Mouse (Mus musculus) megakaryocyte, embryonic 14.5 days (primary cell): Measurements from ENCODE around the gene Mapkapk3. TPM values are rescaled to one million over a fixed set of nuclear protein-coding genes. Genes with fewer than 3 reads are reported as not detected.
A peak's percentile ranks its signal among the peaks of the same experiment; 100 is the strongest.

ENCODE experiments used
- H3K27me3 ChIP-seq: replicated peaks from 2 replicates; pipeline ENCODE3; 2012; ENCODE audit warnings: inconsistent platforms
- H3K36me3 ChIP-seq: replicated peaks from 2 replicates; pipeline ENCODE3; 2012; ENCODE audit warnings: low read length, inconsistent platforms, mixed read lengths
- H3K4me1 ChIP-seq: 2 replicates; pipeline ENCODE4 v1.6.1; 2012; ENCODE audit warnings: inconsistent platforms
- H3K4me3 ChIP-seq: replicated peaks from 2 replicates; pipeline ENCODE3; 2012; ENCODE audit warnings: moderate library complexity, mild to moderate bottlenecking, inconsistent platforms
- H3K9me3 ChIP-seq: 2 replicates; pipeline ENCODE4 v1.6.1; 2012; ENCODE audit warnings: inconsistent platforms
- FLI1 ChIP-seq: IDR thresholded peaks from 2 replicates; pipeline ENCODE4 v1.6.1; 2012; ENCODE audit warnings: low read length, inconsistent platforms, mixed read lengths
- GATA1 ChIP-seq: IDR thresholded peaks from 3 replicates; pipeline ENCODE4 v1.6.1; 2012; ENCODE audit warnings: mixed read lengths, low read length, inconsistent platforms, borderline replicate concordance
- polyA plus RNA-seq: library from polyadenylated mRNA; stranded (reverse); fragments of >175 nt; gene quantifications from 2 replicates; pipeline ENCODE4 v1.2.3, GENCODE M21; 2012; ENCODE audit warnings: low replicate concordance; ENCODE audit not compliant: insufficient read depth

Mapkapk3 gene
- 35.6 and 49.9 TPM in 2 replicates for polyA plus RNA-seq

- H3K36me3 ChIP-seq = peaks cover 34% of the 10 kb centered on the region
- peak within 1 kb of the TSS; percentile 96 for H3K4me3 ChIP-seq
- H3K4me1 ChIP-seq = peaks cover 68% of the 10 kb centered on the region
- peaks cover 7% of the 10 kb centered on the region for H3K27me3 ChIP-seq
- H3K9me3 ChIP-seq = no peaks in the 10 kb centered on the region
- no peak for TF ChIP-seq GATA1
- no peak for TF ChIP-seq FLI1
Observed at GRCm38 (mm10) chr9:107289211-107290076, at the start of gene Mapkapk3. Gene Mapkapk3, minus strand, starts transcription at chr9:107289877.

- Histone ChIP-seq H3K4me1 (peaks cover 72% of the 10 kb centered on the region), H3K4me3 (peak within 1 kb of the TSS; percentile 96)
- no peak for TF ChIP-seq FLI1
Observed at GRCm38 (mm10) chr9:107338172-107338883, 48.7 kb upstream of the Mapkapk3 start, which contains the start of gene Hemk1. Gene Hemk1, minus strand, starts transcription at chr9:107338350.

GRCm38 (mm10) chr9:107336386-107336785 is 46.7 kb upstream of the Mapkapk3 start:
- peaks cover 25% of the 10 kb centered on the region for H3K36me3 ChIP-seq
- peaks cover 91% of the 10 kb centered on the region for H3K4me1 ChIP-seq
- no peak overlapping the region for H3K4me3 ChIP-seq
- TF ChIP-seq GATA1 (no peak), FLI1 (no peak)
- H3K27me3 ChIP-seq = peaks cover 8% of the 10 kb centered on the region
- no peaks in the 10 kb centered on the region for H3K9me3 ChIP-seq

More at GRCm38 (mm10) chr9:107338172-107338883, 48.7 kb upstream of the Mapkapk3 start, which contains the start of gene Hemk1:
- Histone ChIP-seq H3K27me3 (peaks cover 20% of the 10 kb centered on the region), H3K9me3 (no peaks in the 10 kb centered on the region), H3K36me3 (peaks cover 5% of the 10 kb centered on the region)

GRCm38 (mm10) chr9:107335909-107336308 is 46.2 kb upstream of the Mapkapk3 start:
- peaks cover 29% of the 10 kb centered on the region for H3K36me3 ChIP-seq
- TF ChIP-seq FLI1 (no peak), GATA1 (no peak)
- no peak overlapping the region for H3K4me3 ChIP-seq
- H3K27me3 ChIP-seq = peaks cover 4% of the 10 kb centered on the region
- peaks cover 91% of the 10 kb centered on the region for H3K4me1 ChIP-seq
- H3K9me3 ChIP-seq = no peaks in the 10 kb centered on the region

GRCm38 (mm10) chr9:107335046-107335445 is 45.4 kb upstream of the Mapkapk3 start:
- H3K36me3 ChIP-seq = peaks cover 34% of the 10 kb centered on the region
- H3K27me3 ChIP-seq = no peaks in the 10 kb centered on the region
- no peaks in the 10 kb centered on the region for H3K9me3 ChIP-seq
- H3K4me1 ChIP-seq = peaks cover 87% of the 10 kb centered on the region
- TF ChIP-seq FLI1 = no peak
- no peak overlapping the region for H3K4me3 ChIP-seq

GRCm38 (mm10) chr9:107334356-107334755 is 44.7 kb upstream of the Mapkapk3 start:
- H3K36me3 ChIP-seq = peaks cover 41% of the 10 kb centered on the region
- H3K9me3 ChIP-seq = no peaks in the 10 kb centered on the region
- TF ChIP-seq FLI1 (no peak), GATA1 (no peak)
- peak overlapping the region; percentile 67 for H3K4me3 ChIP-seq
- no peaks in the 10 kb centered on the region for H3K27me3 ChIP-seq
- peaks cover 89% of the 10 kb centered on the region for H3K4me1 ChIP-seq

- peaks cover 48% of the 10 kb centered on the region for H3K36me3 ChIP-seq
- peaks cover 92% of the 10 kb centered on the region for H3K4me1 ChIP-seq
- TF ChIP-seq FLI1 (no peak), GATA1 (no peak)
Observed at GRCm38 (mm10) chr9:107333686-107334085, 44.0 kb upstream of the Mapkapk3 start.

GRCm38 (mm10) chr9:107330791-107331190 is 41.1 kb upstream of the Mapkapk3 start:
- TF ChIP-seq GATA1 (no peak), FLI1 (no peak)
- Histone ChIP-seq H3K4me1 (peaks cover 76% of the 10 kb centered on the region), H3K27me3 (no peaks in the 10 kb centered on the region), H3K36me3 (peaks cover 77% of the 10 kb centered on the region), H3K4me3 (no peak overlapping the region), H3K9me3 (no peaks in the 10 kb centered on the region)

More at GRCm38 (mm10) chr9:107333686-107334085, 44.0 kb upstream of the Mapkapk3 start:
- peak overlapping the region; percentile 46 for H3K4me3 ChIP-seq
- no peaks in the 10 kb centered on the region for H3K27me3 ChIP-seq
- H3K9me3 ChIP-seq = no peaks in the 10 kb centered on the region

- H3K4me3 ChIP-seq = peak overlapping the region; percentile 17
- H3K27me3 ChIP-seq = no peaks in the 10 kb centered on the region
- H3K4me1 ChIP-seq = peaks cover 76% of the 10 kb centered on the region
- TF ChIP-seq GATA1 (no peak), FLI1 (no peak)
- H3K36me3 ChIP-seq = peaks cover 76% of the 10 kb centered on the region
- H3K9me3 ChIP-seq = no peaks in the 10 kb centered on the region
Observed at GRCm38 (mm10) chr9:107327879-107328620, 38.4 kb upstream of the Mapkapk3 start.
